In genomic region chr7:45642503-45643255, GRCm38 (mm10) we compare ENCODE assay signal across 8 mouse cellular contexts. TPM values are rescaled to one million over a fixed set of nuclear protein-coding genes. Genes with fewer than 3 reads are reported as not detected.
DNase-seq lines count a peak whose midpoint lies in the region; ATAC-seq and TF ChIP-seq lines count a peak whose summit lies in the region.

No protein-coding gene starts in this region.

- H3K27me3 ChIP-seq in spleen, adult 2 months (ENCODE audit: control insufficient read depth, insufficient read depth, low read length) = no peaks in the 10 kb centered on the region
- peaks cover 4% of the 10 kb centered on the region; the same call in 1 of the 2 replicates for H3K27me3 ChIP-seq in liver, embryonic 11.5 days (replicated peaks; ENCODE audit: control insufficient read depth, insufficient read depth, low read length)
- no peaks in the 10 kb centered on the region for H3K27me3 ChIP-seq in stomach, embryonic 16.5 days (ENCODE audit: control insufficient read depth, insufficient read depth, low read length)

- DNase-seq in cerebellum, adult 9-10 months = peak; percentile 68
- DNase-seq in spleen, adult 2 months (ENCODE audit: low read depth in 1 of 2, low spot score in 2 of 2) = no peak
- no peak for DNase-seq in spleen, postnatal 4 days (ENCODE audit: low spot score in 2 of 2)
- DNase-seq in liver, embryonic 11.5 days (ENCODE audit: low spot score) = no peak
- no peak for DNase-seq in gastrocnemius, postnatal 25 days
- DNase-seq in lung, postnatal 25 days (ENCODE audit: low spot score) = no peak

- no peaks in the 10 kb centered on the region for H3K36me3 ChIP-seq in spleen, adult 2 months (ENCODE audit: control insufficient read depth, insufficient read depth, low read length)
- H3K36me3 ChIP-seq in liver, embryonic 11.5 days (ENCODE audit: control insufficient read depth, insufficient read depth, low read length) = no peaks in the 10 kb centered on the region
- H3K36me3 ChIP-seq in stomach, embryonic 16.5 days (ENCODE audit: control insufficient read depth, insufficient read depth, low read length) = no peaks in the 10 kb centered on the region

- H3K4me1 ChIP-seq in spleen, adult 2 months (ENCODE audit: control insufficient read depth, insufficient read depth, insufficient read length) = peaks cover 6% of the 10 kb centered on the region; the same call in 1 of the 2 replicates
- peaks cover 14% of the 10 kb centered on the region; the same call in 1 of the 2 replicates for H3K4me1 ChIP-seq in liver, embryonic 11.5 days (replicated peaks; ENCODE audit: control insufficient read depth, insufficient read depth, low read length)
- peaks cover 47% of the 10 kb centered on the region for H3K4me1 ChIP-seq in stomach, embryonic 16.5 days (ENCODE audit: control insufficient read depth, insufficient read depth, low read length)

- H3K4me2 ChIP-seq in liver, embryonic 11.5 days = peak overlapping the region; percentile 84
- peak overlapping the region; percentile 84 for H3K4me2 ChIP-seq in stomach, embryonic 16.5 days (ENCODE audit: low read depth, low read length)

- peak overlapping the region; percentile 64 for H3K9ac ChIP-seq in liver, embryonic 11.5 days (ENCODE audit: low read depth, low read length)
- H3K9ac ChIP-seq in stomach, embryonic 16.5 days (ENCODE audit: low read length) = peak overlapping the region; percentile 81

- H3K4me3 ChIP-seq in spleen, adult 2 months (ENCODE audit: extremely low read depth, insufficient read depth, insufficient read length) = peak overlapping the region; percentile 43
- H3K4me3 ChIP-seq in liver, embryonic 11.5 days (ENCODE audit: low read depth, low read length) = peak overlapping the region; percentile 52
- peak overlapping the region; percentile 50 for H3K4me3 ChIP-seq in stomach, embryonic 16.5 days (replicated peaks; ENCODE audit: low read length)

- no peaks in the 10 kb centered on the region for H3K9me3 ChIP-seq in liver, embryonic 11.5 days (ENCODE audit: control insufficient read depth, low read length)
- H3K9me3 ChIP-seq in stomach, embryonic 16.5 days (replicated peaks; ENCODE audit: control insufficient read depth, low read length) = no peaks in the 10 kb centered on the region

- no peak for TF ChIP-seq POLR2A in spleen, adult 2 months (IDR thresholded peaks at IDR 0.05; ENCODE audit: low read depth, low read length)

- ATAC-seq in cerebellum, adult (ENCODE audit: insufficient number of reproducible peaks, low FRiP score, low TSS enrichment) = no peak
- no peak for ATAC-seq in liver, embryonic 11.5 days (replicated peaks; ENCODE audit: low FRiP score)
- no peak for ATAC-seq in stomach, embryonic 16.5 days (ENCODE audit: insufficient read depth, low FRiP score)

- 41% methylated on average over 16 of the region's 16 CpGs for WGBS in spleen, adult 2 months
- WGBS in liver, embryonic 11.5 days = 49% methylated on average over 16 of the region's 16 CpGs
- 31% methylated on average over 16 of the region's 16 CpGs for WGBS in stomach, embryonic 16.5 days

- no peak overlapping the region for H3K27ac ChIP-seq in spleen, adult 2 months (ENCODE audit: insufficient read depth, low read length)
- H3K27ac ChIP-seq in liver, embryonic 11.5 days (ENCODE audit: low read depth, low read length) = peak overlapping the region; percentile 53; the same call in 1 of the 2 replicates
- H3K27ac ChIP-seq in stomach, embryonic 16.5 days (ENCODE audit: low read length) = peak overlapping the region; percentile 90

- TF ChIP-seq CTCF in spleen, adult 2 months (IDR thresholded peaks at IDR 0.05; ENCODE audit: extremely low read depth, insufficient read depth, insufficient read length, insufficient replicate concordance) = no peak

RNA-seq across cellular contexts. Expression of gene Mamstr, which starts 2.9 kb away (rescaled TPM):
- 2.5 and 2.7 TPM in 2 replicates for polyA plus RNA-seq in spleen, adult 2 months (2012; rRNA removed)
- polyA plus RNA-seq in liver, embryonic 11.5 days (2014; fragmentation: Nextera tagmentation; extraction: Ambion mirVana) = 0.69 and 0.73 TPM in 2 replicates
- polyA plus RNA-seq in stomach, embryonic 16.5 days (2015; fragmentation: Nextera tagmentation; extraction: Ambion mirVana) = 10.9 and 14.2 TPM in 2 replicates
- 10 to 100 TPM; 39.0 to 46.1 TPM for total RNA-seq in gastrocnemius, postnatal 25 days (2021)

RNA-seq across cellular contexts. Expression of gene Rasip1, which starts 15.4 kb away (rescaled TPM):
- polyA plus RNA-seq in spleen, adult 2 months (2012; rRNA removed) = 18.8 and 20.1 TPM in 2 replicates
- polyA plus RNA-seq in liver, embryonic 11.5 days (2014; fragmentation: Nextera tagmentation; extraction: Ambion mirVana) = 8.0 and 9.3 TPM in 2 replicates
- polyA plus RNA-seq in stomach, embryonic 16.5 days (2015; fragmentation: Nextera tagmentation; extraction: Ambion mirVana) = 3.3 and 4.4 TPM in 2 replicates
- 1 to 10 TPM; 6.1 to 8.5 TPM for total RNA-seq in gastrocnemius, postnatal 25 days (2021)

RNA-seq across cellular contexts. Expression of gene Izumo1, which starts 21.1 kb away (rescaled TPM):
- 0.46 and 0.63 TPM in 2 replicates for polyA plus RNA-seq in spleen, adult 2 months (2012; rRNA removed)
- 0.21 and 0.22 TPM in 2 replicates for polyA plus RNA-seq in liver, embryonic 11.5 days (2014; fragmentation: Nextera tagmentation; extraction: Ambion mirVana)
- 0.15 TPM in 1 of 2 replicates, not detected in the other for polyA plus RNA-seq in stomach, embryonic 16.5 days (2015; fragmentation: Nextera tagmentation; extraction: Ambion mirVana)
- total RNA-seq in gastrocnemius, postnatal 25 days (2021) = not detected

RNA-seq across cellular contexts. Expression of gene Fut2, which starts 23.5 kb away (rescaled TPM):
- polyA plus RNA-seq in spleen, adult 2 months (2012; rRNA removed) = 0.04 TPM in 1 of 2 replicates, not detected in the other
- 0.08 TPM in 1 of 2 replicates, not detected in the other for polyA plus RNA-seq in liver, embryonic 11.5 days (2014; fragmentation: Nextera tagmentation; extraction: Ambion mirVana)
- polyA plus RNA-seq in stomach, embryonic 16.5 days (2015; fragmentation: Nextera tagmentation; extraction: Ambion mirVana) = 13.8 and 18.8 TPM in 2 replicates
- under 1 TPM; 0.19 to 0.61 TPM for total RNA-seq in gastrocnemius, postnatal 25 days (2021)

RNA-seq across cellular contexts. Expression of gene Fut1, which starts 25.6 kb away (rescaled TPM):
- polyA plus RNA-seq in spleen, adult 2 months (2012; rRNA removed) = 0.71 and 1.1 TPM in 2 replicates
- polyA plus RNA-seq in liver, embryonic 11.5 days (2014; fragmentation: Nextera tagmentation; extraction: Ambion mirVana) = not detected in 2 replicates
- 1.2 and 1.5 TPM in 2 replicates for polyA plus RNA-seq in stomach, embryonic 16.5 days (2015; fragmentation: Nextera tagmentation; extraction: Ambion mirVana)
- not detected for total RNA-seq in gastrocnemius, postnatal 25 days (2021)
